Mouse (Mus musculus) midbrain, embryonic 15.5 days (tissue): ENCODE measurements around the gene Gnpat. TPM values are rescaled to one million over a fixed set of nuclear protein-coding genes. Genes with fewer than 3 reads are reported as not detected.
"Not testable (repeated sequence)": the region's sequence is repeated elsewhere in the genome, so short reads cannot be mapped to it uniquely, and the experiment has no call there.

Experiments used
- ATAC-seq: fragments of 200-750 bp; cut with Nextera tagmentation; replicated peaks from 2 replicates; pipeline ENCODE4 v1.8.0; 2017; ENCODE audit warnings: moderate TSS enrichment
- H3K27ac ChIP-seq: fragments of 300-500 bp; sonication (generic); 2 replicates; pipeline ENCODE4 v1.5.1; 2015; ENCODE audit warnings: mild to moderate bottlenecking, inconsistent platforms
- H3K27me3 ChIP-seq: fragments of 300-500 bp; sonication (generic); replicated peaks from 2 replicates; pipeline ENCODE4 v1.6.1; 2015; ENCODE audit warnings: inconsistent platforms
- H3K36me3 ChIP-seq: fragments of 300-500 bp; sonication (generic); replicated peaks from 2 replicates; pipeline ENCODE4 v1.6.1; 2015; ENCODE audit warnings: inconsistent platforms
- H3K4me1 ChIP-seq: fragments of 300-500 bp; sonication (generic); 2 replicates; pipeline ENCODE4 v1.6.1; 2015; ENCODE audit warnings: inconsistent platforms
- H3K4me2 ChIP-seq: fragments of 300-500 bp; sonication (generic); 2 replicates; pipeline ENCODE4 v1.6.1; 2015; ENCODE audit warnings: inconsistent platforms, mild to moderate bottlenecking, moderate library complexity
- H3K4me3 ChIP-seq: fragments of 300-500 bp; sonication (generic); 2 replicates; pipeline ENCODE4 v1.5.1; 2015; ENCODE audit warnings: mild to moderate bottlenecking, inconsistent platforms
- H3K9ac ChIP-seq: fragments of 300-500 bp; sonication (generic); 2 replicates; pipeline ENCODE4 v1.6.1; 2015; ENCODE audit warnings: mild to moderate bottlenecking, inconsistent platforms
- H3K9me3 ChIP-seq: fragments of 300-500 bp; sonication (generic); 2 replicates; pipeline ENCODE4 v1.6.1; 2016; ENCODE audit warnings: inconsistent platforms
- WGBS: fragments of 180-500 bp; shearing (Covaris S2); methylation state at CpG from one replicate; pipeline ENCODE4 v1.1.7; 2015; ENCODE audit warnings: mixed read lengths; 5-methylcytosine and 5-hydroxymethylcytosine counted together
- polyA plus RNA-seq: library from polyadenylated mRNA; unstranded; fragments of >200 nt; fragmentation: Nextera tagmentation; extraction: Ambion mirVana; gene quantifications from 2 replicates; pipeline ENCODE4 v1.2.1, GENCODE M21; 2015

The Gnpat gene
- polyA plus RNA-seq, 1 experiment from 2014 or later = 77.5 TPM

DNA sequence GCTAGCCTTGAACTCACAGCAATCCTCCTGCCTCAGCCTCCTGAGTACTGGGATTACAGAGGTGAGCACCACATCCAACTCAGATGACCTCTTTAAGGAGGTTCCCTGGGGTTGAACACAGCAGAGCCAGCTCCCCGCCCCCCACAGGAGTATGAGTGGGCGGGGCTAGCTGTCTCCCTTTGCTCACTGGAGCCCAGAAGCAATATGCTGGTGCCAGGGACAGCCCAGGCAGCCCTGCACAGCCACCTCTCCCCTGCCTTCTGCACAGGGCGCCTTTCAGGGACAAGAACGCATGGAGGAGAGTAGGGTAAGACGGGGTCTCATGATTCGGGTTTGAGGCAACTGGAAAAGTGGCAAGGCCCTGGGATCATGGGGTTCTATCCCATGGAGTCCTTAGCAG is 31.3 kb upstream of the Gnpat start:
- ATAC-seq = no peak

GRCm38 (mm10) chr8:124831941-124832340 is 30.9 kb upstream of the Gnpat start:
- H3K27me3 ChIP-seq = no peaks in the 10 kb centered on the region; the same call in 1 of the 2 replicates
- H3K4me1 ChIP-seq = no peaks in the 10 kb centered on the region
- H3K9ac ChIP-seq = no peak overlapping the region
- peaks cover 17% of the 10 kb centered on the region; the same call in 1 of the 2 replicates for H3K36me3 ChIP-seq
- no peak overlapping the region for H3K4me2 ChIP-seq
- H3K27ac ChIP-seq = no peak overlapping the region
- H3K9me3 ChIP-seq = no peaks in the 10 kb centered on the region
- ATAC-seq = no peak
- 87% methylated on average over 6 of the region's 6 CpGs for WGBS
- H3K4me3 ChIP-seq = no peak overlapping the region

More for the DNA sequence above, 31.3 kb upstream of the Gnpat start:
- WGBS = 82% methylated on average over 6 of the region's 6 CpGs
- H3K4me2 ChIP-seq = no peak overlapping the region
- H3K4me3 ChIP-seq = no peak overlapping the region
- H3K4me1 ChIP-seq = no peaks in the 10 kb centered on the region
- H3K9me3 ChIP-seq = no peaks in the 10 kb centered on the region
- no peaks in the 10 kb centered on the region; the same call in 1 of the 2 replicates for H3K27me3 ChIP-seq
- H3K9ac ChIP-seq = no peak overlapping the region
- no peak overlapping the region for H3K27ac ChIP-seq
- peaks cover 17% of the 10 kb centered on the region; the same call in 1 of the 2 replicates for H3K36me3 ChIP-seq

DNA sequence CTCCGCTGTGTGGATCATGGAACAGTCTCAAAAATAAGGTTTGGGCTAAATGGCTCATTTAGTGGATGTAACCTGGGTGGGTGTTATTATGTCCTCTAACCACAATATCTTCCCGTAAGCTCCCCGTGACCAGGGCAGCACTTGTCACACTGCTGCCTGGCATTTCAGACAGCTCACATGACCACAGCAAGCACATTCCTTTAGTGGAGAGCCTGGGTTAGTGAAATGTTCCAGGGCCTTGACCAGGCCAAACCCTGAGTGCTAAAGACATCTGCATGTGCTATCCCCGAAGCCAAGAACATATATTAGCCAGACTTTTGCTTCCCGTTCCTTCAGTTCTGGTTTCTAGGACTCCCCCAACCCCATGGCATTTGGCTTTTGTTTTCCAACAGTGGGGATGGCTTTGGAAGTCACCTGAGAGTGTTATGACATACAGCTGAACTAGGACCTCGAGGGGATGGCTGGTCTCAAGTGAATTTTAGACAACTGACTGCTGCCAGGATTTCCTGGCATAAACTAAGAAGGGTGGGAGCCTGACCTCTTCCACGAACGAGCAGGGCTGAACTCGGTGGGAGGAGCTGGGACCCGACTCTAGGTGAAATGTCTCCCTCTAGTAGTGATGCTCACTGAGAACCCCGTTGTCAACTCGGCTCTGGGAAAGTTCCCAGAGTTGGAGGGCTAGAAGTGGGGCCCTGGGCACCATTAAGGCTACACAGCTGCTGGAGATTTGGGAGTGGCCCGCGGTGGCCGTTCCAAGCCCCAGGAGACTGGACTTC is 29.2 kb upstream of the Gnpat start:
- Histone ChIP-seq H3K27me3 (no peaks in the 10 kb centered on the region), H3K4me2 (no peak overlapping the region), H3K4me3 (no peak overlapping the region), H3K4me1 (no peaks in the 10 kb centered on the region), H3K9ac (no peak overlapping the region), H3K27ac (no peak overlapping the region), H3K36me3 (peaks cover 16% of the 10 kb centered on the region; the same call in 1 of the 2 replicates), H3K9me3 (no peaks in the 10 kb centered on the region)
- no peak for ATAC-seq
- 46% methylated on average over 15 of the region's 15 CpGs for WGBS

- H3K4me1 ChIP-seq = no peaks in the 10 kb centered on the region
These were observed 27.0 kb upstream of the Gnpat start for GRCm38 (mm10) chr8:124835848-124836247.

GRCm38 (mm10) chr8:124836273-124836672 is 26.6 kb upstream of the Gnpat start:
- Histone ChIP-seq H3K36me3 (peaks cover 22% of the 10 kb centered on the region; the same call in 1 of the 2 replicates), H3K4me1 (no peaks in the 10 kb centered on the region), H3K4me2 (no peak overlapping the region), H3K9ac (no peak overlapping the region), H3K4me3 (no peak overlapping the region), H3K27me3 (no peaks in the 10 kb centered on the region), H3K27ac (no peak overlapping the region), H3K9me3 (no peaks in the 10 kb centered on the region)
- no peak for ATAC-seq
- 83% methylated on average over 7 of the region's 7 CpGs for WGBS

More at GRCm38 (mm10) chr8:124835848-124836247, 27.0 kb upstream of the Gnpat start:
- H3K4me2 ChIP-seq = no peak overlapping the region
- H3K9me3 ChIP-seq = no peaks in the 10 kb centered on the region
- H3K36me3 ChIP-seq = peaks cover 18% of the 10 kb centered on the region; the same call in 1 of the 2 replicates
- no peak overlapping the region for H3K4me3 ChIP-seq
- H3K27me3 ChIP-seq = no peaks in the 10 kb centered on the region
- no peak overlapping the region for H3K27ac ChIP-seq
- ATAC-seq = no peak
- no peak overlapping the region for H3K9ac ChIP-seq

DNA sequence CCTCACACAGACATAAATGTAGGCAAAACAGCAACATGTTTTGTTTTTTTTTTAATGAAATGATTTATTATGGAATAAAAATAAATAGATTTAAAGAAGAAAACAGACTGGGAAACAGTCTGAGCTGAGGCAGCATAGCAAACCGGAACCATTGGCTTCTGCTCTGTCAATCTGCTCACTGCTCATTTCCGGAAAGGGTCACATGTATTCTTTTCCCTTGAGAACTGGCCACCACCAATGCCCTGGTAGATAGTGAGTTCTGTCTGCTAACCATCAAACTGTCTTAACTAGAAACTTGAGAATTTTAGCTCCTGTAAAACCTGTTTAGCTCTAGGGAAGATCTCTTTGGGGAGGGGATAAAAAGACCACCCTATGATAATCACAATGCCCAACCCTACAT is 25.9 kb upstream of the Gnpat start:
- 88% methylated on average over 2 of the region's 2 CpGs for WGBS
- H3K27ac ChIP-seq = no peak overlapping the region
- H3K36me3 ChIP-seq = peaks cover 26% of the 10 kb centered on the region; the same call in 1 of the 2 replicates

GRCm38 (mm10) chr8:124837956-124838355 is 24.9 kb upstream of the Gnpat start:
- Histone ChIP-seq H3K27me3 (no peaks in the 10 kb centered on the region), H3K9me3 (no peaks in the 10 kb centered on the region), H3K4me2 (no peak overlapping the region), H3K4me1 (no peaks in the 10 kb centered on the region), H3K9ac (no peak overlapping the region), H3K27ac (no peak overlapping the region), H3K4me3 (no peak overlapping the region), H3K36me3 (peaks cover 28% of the 10 kb centered on the region; the same call in 1 of the 2 replicates)
- 83% methylated on average over 2 of the region's 2 CpGs for WGBS
- no peak for ATAC-seq

More for the DNA sequence above, 25.9 kb upstream of the Gnpat start:
- Histone ChIP-seq H3K9me3 (no peaks in the 10 kb centered on the region), H3K4me3 (no peak overlapping the region), H3K4me2 (no peak overlapping the region), H3K9ac (no peak overlapping the region), H3K4me1 (no peaks in the 10 kb centered on the region), H3K27me3 (no peaks in the 10 kb centered on the region)
- ATAC-seq = no peak

DNA sequence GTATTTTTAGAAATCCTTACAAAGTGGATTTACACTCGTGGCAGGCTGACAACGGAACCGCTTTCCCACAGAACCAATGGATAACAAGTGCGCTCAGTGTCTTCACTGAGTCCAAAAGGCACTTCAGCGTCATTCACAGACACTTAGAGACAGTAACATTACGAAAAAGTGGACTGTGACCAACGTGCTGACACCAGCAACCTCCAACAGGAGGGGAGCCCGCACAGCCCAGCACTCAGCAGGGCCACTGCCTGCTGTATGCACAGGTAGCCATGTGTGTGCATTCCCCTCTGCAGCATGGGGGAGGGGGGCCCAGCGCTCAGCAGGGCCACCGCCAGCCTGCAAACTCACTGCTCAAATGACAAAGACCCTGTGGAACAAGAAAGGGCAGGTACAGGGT is 23.5 kb upstream of the Gnpat start:
- Histone ChIP-seq H3K4me1 (no peaks in the 10 kb centered on the region), H3K4me2 (no peak overlapping the region), H3K9ac (no peak overlapping the region), H3K4me3 (no peak overlapping the region), H3K27ac (no peak overlapping the region), H3K9me3 (no peaks in the 10 kb centered on the region), H3K27me3 (no peaks in the 10 kb centered on the region), H3K36me3 (peaks cover 28% of the 10 kb centered on the region; the same call in 1 of the 2 replicates)
- WGBS = 92% methylated on average over 10 of the region's 10 CpGs
- ATAC-seq = no peak

GRCm38 (mm10) chr8:124840900-124841299 is 21.9 kb upstream of the Gnpat start:
- H3K4me1 ChIP-seq = no peaks in the 10 kb centered on the region
- H3K36me3 ChIP-seq = peaks cover 28% of the 10 kb centered on the region; the same call in 1 of the 2 replicates
- no peaks in the 10 kb centered on the region for H3K9me3 ChIP-seq
- H3K9ac ChIP-seq = no peak overlapping the region
- no peak overlapping the region for H3K4me2 ChIP-seq
- no peak overlapping the region for H3K27ac ChIP-seq
- no peak overlapping the region for H3K4me3 ChIP-seq
- WGBS = 90% methylated on average over 7 of the region's 7 CpGs
- ATAC-seq = no peak
- H3K27me3 ChIP-seq = no peaks in the 10 kb centered on the region

DNA sequence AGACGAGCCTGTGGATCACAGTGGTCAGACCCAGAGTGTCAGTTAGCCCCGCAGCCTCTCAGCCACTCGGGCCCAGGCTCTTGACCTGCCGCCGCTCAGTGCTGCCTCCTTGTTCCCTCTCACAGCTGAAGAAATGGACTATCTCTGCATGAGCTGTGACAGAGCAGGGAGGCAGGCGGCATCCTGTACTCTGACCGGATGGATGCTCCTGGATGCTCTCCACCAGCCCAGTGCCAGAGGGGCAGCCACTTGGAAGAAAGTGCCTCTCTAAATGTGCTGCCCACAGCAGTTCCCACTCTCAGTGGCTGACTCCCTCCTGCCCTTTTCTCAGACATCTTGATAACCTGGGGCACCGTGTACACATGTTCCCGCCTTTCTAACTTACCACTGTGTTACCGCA is 21.1 kb upstream of the Gnpat start:
- H3K4me2 ChIP-seq = no peak overlapping the region
- no peak overlapping the region for H3K27ac ChIP-seq
- 93% methylated on average over 10 of the region's 10 CpGs for WGBS
- H3K36me3 ChIP-seq = peaks cover 28% of the 10 kb centered on the region; the same call in 1 of the 2 replicates
- no peaks in the 10 kb centered on the region for H3K4me1 ChIP-seq
- H3K9me3 ChIP-seq = no peaks in the 10 kb centered on the region
- ATAC-seq = no peak
- H3K4me3 ChIP-seq = no peak overlapping the region
- H3K27me3 ChIP-seq = no peaks in the 10 kb centered on the region
- no peak overlapping the region for H3K9ac ChIP-seq

DNA sequence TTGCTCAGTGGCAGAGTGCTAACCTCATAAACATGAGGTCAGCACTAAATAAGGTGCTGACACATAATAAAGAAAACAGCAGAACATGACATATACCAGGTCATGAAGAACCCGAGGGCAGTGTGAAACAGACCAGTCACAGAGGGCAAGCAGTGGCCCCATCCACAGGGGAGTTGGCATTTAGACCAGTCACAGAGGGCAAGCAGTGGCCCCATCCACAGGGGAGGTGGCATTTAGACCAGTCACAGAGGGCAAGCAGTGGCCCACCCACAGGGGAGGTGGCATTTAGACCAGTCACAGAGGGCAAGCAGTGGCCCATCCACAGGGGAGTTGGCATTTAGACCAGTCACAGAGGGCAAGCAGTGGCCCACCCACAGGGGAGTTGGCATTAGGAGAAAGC is 19.9 kb upstream of the Gnpat start:
- H3K36me3 ChIP-seq = peaks cover 28% of the 10 kb centered on the region; the same call in 1 of the 2 replicates
- H3K4me3 ChIP-seq, H3K4me2 ChIP-seq, H3K27me3 ChIP-seq, ATAC-seq, H3K9me3 ChIP-seq, H3K9ac ChIP-seq, H3K27ac ChIP-seq, H3K4me1 ChIP-seq: not testable (repeated sequence)
- 86% methylated on average over 1 of the region's 1 CpGs for WGBS

- H3K9me3 ChIP-seq = no peaks in the 10 kb centered on the region
- peaks cover 16% of the 10 kb centered on the region; the same call in 1 of the 2 replicates for H3K36me3 ChIP-seq
- H3K4me2 ChIP-seq = no peak overlapping the region
- no peak overlapping the region for H3K4me3 ChIP-seq
- no peaks in the 10 kb centered on the region for H3K27me3 ChIP-seq
- H3K4me1 ChIP-seq = no peaks in the 10 kb centered on the region
- no peak overlapping the region for H3K27ac ChIP-seq
- H3K9ac ChIP-seq = no peak overlapping the region
- no peak for ATAC-seq
- WGBS = 70% methylated on average over 3 of the region's 3 CpGs
These were observed 17.7 kb upstream of the Gnpat start for GRCm38 (mm10) chr8:124845131-124845530.

DNA sequence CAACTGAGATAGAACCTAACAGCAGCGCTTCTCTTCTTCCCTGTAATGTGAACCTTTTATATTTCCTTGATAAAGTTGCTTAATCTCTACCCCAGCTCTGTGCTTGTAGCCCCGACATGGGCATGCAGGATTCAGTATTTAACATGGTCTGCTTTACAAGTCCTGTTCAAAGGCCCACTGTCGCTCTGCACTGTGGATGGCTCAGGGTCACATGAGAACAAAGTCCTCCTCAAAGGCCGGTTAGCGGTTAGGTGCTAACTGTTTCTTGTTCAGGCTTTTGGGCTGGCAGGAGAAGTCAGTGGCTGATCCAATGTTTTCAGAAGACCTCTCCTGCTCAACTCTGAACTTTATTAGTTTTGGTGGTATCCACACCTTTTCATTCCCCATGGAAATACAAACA is 17.3 kb upstream of the Gnpat start:
- no peak overlapping the region for H3K4me3 ChIP-seq
- H3K27ac ChIP-seq = no peak overlapping the region
- WGBS = 93% methylated on average over 5 of the region's 5 CpGs

More for the DNA sequence above, 17.3 kb upstream of the Gnpat start:
- Histone ChIP-seq H3K9me3 (no peaks in the 10 kb centered on the region), H3K9ac (no peak overlapping the region), H3K36me3 (peaks cover 13% of the 10 kb centered on the region; the same call in 1 of the 2 replicates), H3K4me2 (no peak overlapping the region), H3K4me1 (no peaks in the 10 kb centered on the region), H3K27me3 (no peaks in the 10 kb centered on the region)
- ATAC-seq = no peak
